Mouse (Mus musculus) midbrain, postnatal 0 days (tissue): Measurements from ENCODE around the gene Glyr1. TPM values are rescaled to one million over a fixed set of nuclear protein-coding genes. Genes with fewer than 3 reads are reported as not detected.
A peak's percentile ranks its signal among the peaks of the same experiment; 100 is the strongest.

Source experiments
- ATAC-seq: fragments of 200-750 bp; cut with Nextera tagmentation; 2 replicates; pipeline ENCODE4 v1.8.0; 2017; ENCODE audit warnings: moderate number of reproducible peaks, mild to moderate bottlenecking, moderate TSS enrichment, moderate library complexity; ENCODE audit not compliant: low FRiP score
- DNase-seq: peaks from one replicate; pipeline ENCODE4 v3.0.0-alpha.2; 2015; ENCODE audit warnings: low spot score
- H3K27ac ChIP-seq: fragments of 300-500 bp; sonication (generic); 2 replicates; pipeline ENCODE4 v1.5.1; 2014; ENCODE audit warnings: low read depth, mild to moderate bottlenecking, low read length, mixed read lengths
- H3K27me3 ChIP-seq: fragments of 300-500 bp; sonication (generic); 2 replicates; pipeline ENCODE4 v1.6.1; 2014; ENCODE audit warnings: low read length, control low read depth, mixed read lengths; ENCODE audit not compliant: insufficient read depth
- H3K36me3 ChIP-seq: fragments of 300-500 bp; sonication (generic); 2 replicates; pipeline ENCODE4 v1.6.1; 2014; ENCODE audit warnings: low read length, control low read depth, mixed read lengths; ENCODE audit not compliant: insufficient read depth
- H3K4me1 ChIP-seq: fragments of 300-500 bp; sonication (generic); 2 replicates; pipeline ENCODE4 v1.6.1; 2014; ENCODE audit warnings: mild to moderate bottlenecking, control low read depth, antibody characterized with exemption, low read length, mixed read lengths; ENCODE audit not compliant: insufficient read depth
- H3K4me2 ChIP-seq: fragments of 300-500 bp; sonication (generic); 2 replicates; pipeline ENCODE4 v1.6.1; 2014; ENCODE audit warnings: low read depth, mild to moderate bottlenecking, low read length, mixed read lengths; ENCODE audit not compliant: poor library complexity, severe bottlenecking
- H3K4me3 ChIP-seq: fragments of 300-500 bp; sonication (generic); 2 replicates; pipeline ENCODE4 v1.5.1; 2014; ENCODE audit warnings: low read depth, mild to moderate bottlenecking, low read length, moderate library complexity
- H3K9ac ChIP-seq: fragments of 300-500 bp; sonication (generic); replicated peaks from 2 replicates; pipeline ENCODE4 v1.6.1; 2014; ENCODE audit warnings: mild to moderate bottlenecking, low read length, moderate library complexity, mixed read lengths; ENCODE audit not compliant: poor library complexity, severe bottlenecking
- H3K9me3 ChIP-seq: fragments of 300-500 bp; sonication (generic); 2 replicates; pipeline ENCODE4 v1.6.1; 2016; ENCODE audit warnings: low read length, control low read depth
- CTCF ChIP-seq: IDR thresholded peaks from 2 replicates; pipeline ENCODE4 v1.5.1; 2016; ENCODE audit warnings: antibody characterized with exemption, mild to moderate bottlenecking
- WGBS: fragments of 180-500 bp; shearing (Covaris S2); extraction: QIAGEN DNeasy Blood & Tissue Kit; methylation state at CpG from one replicate; pipeline ENCODE4 v1.1.7; 2014; 5-methylcytosine and 5-hydroxymethylcytosine counted together
- polyA plus RNA-seq: library from polyadenylated mRNA; unstranded; fragments of >200 nt; fragmentation: Nextera tagmentation; extraction: Ambion mirVana; gene quantifications from 2 replicates; pipeline ENCODE4 v1.2.1, GENCODE M21; 2015
- total RNA-seq: library from RNA; depleted of rRNA; stranded (reverse); fragments of >200 nt; gene quantifications from 2 replicates; pipeline ENCODE4 v1.2.3, GENCODE M21; 2014

Glyr1 gene
- total and polyA plus RNA-seq, 2 experiments from 2014 or later = 146 to 176 TPM

GRCm38 (mm10) chr16:4993276-4993675 lies 56.4 kb downstream of the Glyr1 start:
- DNase-seq = no peak
- no peak overlapping the region for H3K4me3 ChIP-seq
- H3K27me3 ChIP-seq = no peaks in the 10 kb centered on the region
- no peaks in the 10 kb centered on the region for H3K9me3 ChIP-seq
- H3K36me3 ChIP-seq = no peaks in the 10 kb centered on the region
- H3K9ac ChIP-seq = no peak overlapping the region
- no peak for ATAC-seq
- 82% methylated on average over 4 of the region's 4 CpGs for WGBS
- H3K4me2 ChIP-seq = no peak overlapping the region
- H3K27ac ChIP-seq = no peak overlapping the region
- no peak for TF ChIP-seq CTCF
- H3K4me1 ChIP-seq = no peaks in the 10 kb centered on the region

- no peak overlapping the region for H3K4me3 ChIP-seq
- 93% methylated on average over 12 of the region's 12 CpGs for WGBS
- H3K4me2 ChIP-seq = no peak overlapping the region
- ATAC-seq (no peak), DNase-seq (no peak)
- H3K9ac ChIP-seq = no peak overlapping the region
- no peaks in the 10 kb centered on the region for H3K9me3 ChIP-seq
- no peak overlapping the region for H3K27ac ChIP-seq
- H3K36me3 ChIP-seq = no peaks in the 10 kb centered on the region
- TF ChIP-seq CTCF = no peak
- no peaks in the 10 kb centered on the region for H3K27me3 ChIP-seq
- H3K4me1 ChIP-seq = no peaks in the 10 kb centered on the region
These were observed 64.9 kb downstream of the Glyr1 start for GRCm38 (mm10) chr16:4984717-4985116.

GRCm38 (mm10) chr16:4979755-4980380 lies 69.8 kb downstream of the Glyr1 start:
- Histone ChIP-seq H3K4me2 (no peak overlapping the region), H3K9ac (no peak overlapping the region), H3K4me3 (no peak overlapping the region), H3K27me3 (no peaks in the 10 kb centered on the region), H3K36me3 (no peaks in the 10 kb centered on the region), H3K9me3 (no peaks in the 10 kb centered on the region), H3K4me1 (no peaks in the 10 kb centered on the region), H3K27ac (no peak overlapping the region)
- 72% methylated on average over 4 of the region's 4 CpGs for WGBS
- peak; percentile 33 for DNase-seq
- ATAC-seq = no peak
- peak; percentile 72 for TF ChIP-seq CTCF

GRCm38 (mm10) chr16:4978275-4979051 lies 71.2 kb downstream of the Glyr1 start:
- no peak for TF ChIP-seq CTCF
- no peak overlapping the region for H3K27ac ChIP-seq
- H3K9me3 ChIP-seq = no peaks in the 10 kb centered on the region
- H3K36me3 ChIP-seq = no peaks in the 10 kb centered on the region
- 71% methylated on average over 5 of the region's 5 CpGs for WGBS
- H3K4me1 ChIP-seq = no peaks in the 10 kb centered on the region
- no peaks in the 10 kb centered on the region for H3K27me3 ChIP-seq
- H3K4me3 ChIP-seq = no peak overlapping the region
- 0 out of 2 replicates have a peak overlapping the region, but pooled peaks have one; percentile 33 for H3K9ac ChIP-seq
- DNase-seq (no peak), ATAC-seq (no peak)
- H3K4me2 ChIP-seq = no peak overlapping the region

GRCm38 (mm10) chr16:4976180-4976579 lies 73.5 kb downstream of the Glyr1 start:
- H3K27ac ChIP-seq = no peak overlapping the region
- H3K36me3 ChIP-seq = 0 out of 2 replicates have a peak, but pooled peaks cover 3% of the 10 kb centered on the region
- DNase-seq = no peak
- no peaks in the 10 kb centered on the region for H3K4me1 ChIP-seq
- no peak overlapping the region for H3K4me2 ChIP-seq
- H3K9me3 ChIP-seq = no peaks in the 10 kb centered on the region
- H3K27me3 ChIP-seq = no peaks in the 10 kb centered on the region
- 70% methylated on average over 2 of the region's 2 CpGs for WGBS
- no peak for ATAC-seq
- no peak overlapping the region for H3K9ac ChIP-seq
- H3K4me3 ChIP-seq = no peak overlapping the region
- no peak for TF ChIP-seq CTCF

- ATAC-seq (no peak), DNase-seq (peak; percentile 16)
- no peak overlapping the region for H3K4me2 ChIP-seq
- H3K9me3 ChIP-seq = no peaks in the 10 kb centered on the region
- no peak overlapping the region for H3K9ac ChIP-seq
- H3K4me1 ChIP-seq = no peaks in the 10 kb centered on the region
- H3K27me3 ChIP-seq = no peaks in the 10 kb centered on the region
- H3K36me3 ChIP-seq = peaks cover 6% of the 10 kb centered on the region; the same call in 1 of the 2 replicates
- no peak for TF ChIP-seq CTCF
- WGBS = 73% methylated on average over 5 of the region's 5 CpGs
- no peak overlapping the region for H3K27ac ChIP-seq
- no peak overlapping the region for H3K4me3 ChIP-seq
These were observed 75.1 kb downstream of the Glyr1 start for GRCm38 (mm10) chr16:4974521-4974920.
